Comparison of ENCODE assay signal across 10 mouse cellular contexts in the genomic region with DNA sequence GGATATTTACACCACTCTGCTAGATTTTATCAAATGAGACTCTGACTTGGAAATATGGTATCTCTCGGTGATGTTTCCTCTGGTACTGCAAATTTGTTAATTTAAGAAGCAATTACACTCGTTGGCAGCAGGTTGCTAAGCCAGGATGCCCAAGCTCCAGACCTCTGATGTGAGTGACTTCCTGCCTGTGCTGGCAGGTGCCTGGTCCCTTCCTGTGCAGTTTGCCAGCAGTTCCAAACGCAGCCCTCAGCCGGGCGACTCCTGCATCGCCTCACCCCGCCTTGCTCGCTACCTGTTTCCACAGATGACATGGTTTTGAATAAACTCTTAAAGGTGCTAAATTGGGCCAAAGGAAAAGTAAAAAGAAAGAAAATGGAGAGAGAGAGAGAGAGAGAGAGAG. TPM values are rescaled to one million over a fixed set of nuclear protein-coding genes. Genes with fewer than 3 reads are reported as not detected.
DNase-seq lines count a peak whose midpoint lies in the region; ATAC-seq and TF ChIP-seq lines count a peak whose summit lies in the region.
"Had no signal": no experiment of that assay in that cellular context is flagged by ENCODE, and none has a peak within 500 bp of the region (broad histone marks: within the 10 kb centered on the region; RNA-seq: fewer than 3 reads in every experiment).

No protein-coding gene starts in this region.

- H3K4me3 ChIP-seq in forebrain, embryonic 14.5 days (ENCODE audit: low read depth, low read length) = no peak overlapping the region
- no peak overlapping the region for H3K4me3 ChIP-seq in forebrain, embryonic 10.5 days
- H3K4me3 ChIP-seq in thymus, adult 2 months (ENCODE audit: control insufficient read depth, insufficient read depth, low read length) = no peak overlapping the region
- H3K4me3 ChIP-seq in hindbrain, postnatal 0 days (ENCODE audit: low read length) = peak overlapping the region; percentile 49
- H3K4me3 ChIP-seq in kidney, adult 2 months (ENCODE audit: insufficient read depth, low read depth, low read length) = no peak overlapping the region

- peak overlapping the region; percentile 21; the same call in 1 of the 2 replicates for H3K9ac ChIP-seq in forebrain, embryonic 14.5 days (ENCODE audit: low read length)
- peak overlapping the region; percentile 53 for H3K9ac ChIP-seq in hindbrain, postnatal 0 days (replicated peaks; ENCODE audit: low read length)
- H3K9ac ChIP-seq: lung, embryonic 15.5 days had no signal

- H3K36me3 ChIP-seq in forebrain, embryonic 14.5 days (ENCODE audit: control insufficient read depth, insufficient read depth, low read length) = no peaks in the 10 kb centered on the region
- H3K36me3 ChIP-seq in forebrain, embryonic 10.5 days (replicated peaks) = no peaks in the 10 kb centered on the region
- H3K36me3 ChIP-seq in thymus, adult 2 months (ENCODE audit: control insufficient read depth, insufficient read depth, low read length) = no peaks in the 10 kb centered on the region
- H3K36me3 ChIP-seq in hindbrain, postnatal 0 days (ENCODE audit: insufficient read depth, low read length) = no peaks in the 10 kb centered on the region
- H3K36me3 ChIP-seq in kidney, adult 2 months (ENCODE audit: control insufficient read depth, insufficient read depth, low read length) = no peaks in the 10 kb centered on the region
- H3K36me3 ChIP-seq: lung, embryonic 15.5 days had no signal

- peak overlapping the region; percentile 54 for H3K4me2 ChIP-seq in forebrain, embryonic 14.5 days (ENCODE audit: low read length)
- H3K4me2 ChIP-seq in hindbrain, postnatal 0 days (ENCODE audit: low read depth, low read length) = peak overlapping the region; percentile 55

- H3K9me3 ChIP-seq in forebrain, embryonic 14.5 days (replicated peaks; ENCODE audit: control insufficient read depth, low read length) = no peaks in the 10 kb centered on the region
- H3K9me3 ChIP-seq in forebrain, embryonic 10.5 days = no peaks in the 10 kb centered on the region
- no peaks in the 10 kb centered on the region for H3K9me3 ChIP-seq in hindbrain, postnatal 0 days (ENCODE audit: low read length)
- H3K9me3 ChIP-seq: lung, embryonic 15.5 days had no signal

- no peak for TF ChIP-seq CTCF in thymus, adult 2 months (IDR thresholded peaks at IDR 0.05; ENCODE audit: borderline replicate concordance, control insufficient read depth, extremely low read depth, insufficient read depth, low read length, poor library complexity)
- TF ChIP-seq CTCF in hindbrain, postnatal 0 days (IDR thresholded peaks at IDR 0.05; ENCODE audit: low read depth) = no peak
- no peak for TF ChIP-seq CTCF in kidney, adult 2 months (conservative IDR thresholded peaks at IDR 0.05; ENCODE audit: insufficient read depth, insufficient read length, low read depth, low read length)

- H3K27ac ChIP-seq in forebrain, embryonic 14.5 days (ENCODE audit: low read depth, low read length) = no peak overlapping the region
- no peak overlapping the region for H3K27ac ChIP-seq in forebrain, embryonic 10.5 days
- H3K27ac ChIP-seq in thymus, adult 2 months (ENCODE audit: control insufficient read depth, insufficient read depth, low read length) = no peak overlapping the region
- peak overlapping the region; percentile 86; the same call in 1 of the 2 replicates for H3K27ac ChIP-seq in hindbrain, postnatal 0 days
- H3K27ac ChIP-seq in kidney, adult 2 months (ENCODE audit: insufficient read depth, low read depth, low read length) = no peak overlapping the region
- H3K27ac ChIP-seq: kidney, postnatal 0 days; lung, embryonic 15.5 days had no signal

- no peak for TF ChIP-seq POLR2A in thymus, adult 2 months (IDR thresholded peaks at IDR 0.05; ENCODE audit: control insufficient read depth, extremely low read depth, insufficient read depth, low read length, poor library complexity)
- TF ChIP-seq POLR2A in kidney, adult 2 months (IDR thresholded peaks at IDR 0.05; ENCODE audit: low read depth, low read length) = no peak

- no peak for ATAC-seq in forebrain, embryonic 14.5 days
- ATAC-seq in hindbrain, postnatal 0 days = peak; percentile 39; the same call in 1 of the 2 replicates

- peaks cover 4% of the 10 kb centered on the region; the same call in 1 of the 2 replicates for H3K4me1 ChIP-seq in forebrain, embryonic 14.5 days (ENCODE audit: control insufficient read depth, insufficient read depth, low read length)
- peaks cover 45% of the 10 kb centered on the region for H3K4me1 ChIP-seq in forebrain, embryonic 10.5 days
- H3K4me1 ChIP-seq in thymus, adult 2 months (replicated peaks; ENCODE audit: control insufficient read depth, insufficient read depth, low read length) = 0 out of 2 replicates have a peak, but pooled peaks cover 2% of the 10 kb centered on the region
- H3K4me1 ChIP-seq in hindbrain, postnatal 0 days (ENCODE audit: insufficient read depth, low read length) = no peaks in the 10 kb centered on the region
- H3K4me1 ChIP-seq in kidney, adult 2 months (ENCODE audit: control insufficient read depth, insufficient read depth, low read length) = no peaks in the 10 kb centered on the region
- H3K4me1 ChIP-seq: lung, embryonic 15.5 days had no signal

- DNase-seq in forebrain, embryonic 14.5 days (ENCODE audit: low spot score) = no peak
- DNase-seq in forebrain, embryonic 10.5 days (ENCODE audit: extremely low spot score, low spot score) = no peak
- peak; percentile 9 for DNase-seq in thymus, postnatal 14 days
- no peak for DNase-seq in thymus, adult 2 months
- DNase-seq in hindbrain, postnatal 0 days (ENCODE audit: low spot score) = peak; percentile 32
- DNase-seq in kidney, adult 2 months = no peak
- no peak for DNase-seq in embryo, embryonic 11 days
- no peak for DNase-seq in retina, embryonic 14.5 days (ENCODE audit: low spot score)

- no peaks in the 10 kb centered on the region for H3K27me3 ChIP-seq in forebrain, embryonic 14.5 days (replicated peaks; ENCODE audit: control insufficient read depth, insufficient read depth, low read length)
- no peaks in the 10 kb centered on the region for H3K27me3 ChIP-seq in forebrain, embryonic 10.5 days (ENCODE audit: poor library complexity, severe bottlenecking)
- no peaks in the 10 kb centered on the region for H3K27me3 ChIP-seq in thymus, adult 2 months (ENCODE audit: control insufficient read depth, insufficient read depth, low read length)
- H3K27me3 ChIP-seq in hindbrain, postnatal 0 days (ENCODE audit: insufficient read depth, low read length) = no peaks in the 10 kb centered on the region
- H3K27me3 ChIP-seq in kidney, adult 2 months (replicated peaks; ENCODE audit: control insufficient read depth, insufficient read depth, low read length) = no peaks in the 10 kb centered on the region
- H3K27me3 ChIP-seq: lung, embryonic 15.5 days had no signal

- WGBS in forebrain, embryonic 14.5 days = 78% methylated on average over 8 of the region's 8 CpGs
- WGBS in forebrain, embryonic 10.5 days = 86% methylated on average over 8 of the region's 8 CpGs
- WGBS in thymus, adult 2 months = 18% methylated on average over 8 of the region's 8 CpGs
- WGBS in hindbrain, postnatal 0 days = 56% methylated on average over 8 of the region's 8 CpGs
- 52% methylated on average over 8 of the region's 8 CpGs for WGBS in kidney, adult 2 months

RNA-seq across cellular contexts. Expression of a gene that starts 49.0 kb away (rescaled TPM):
- polyA plus RNA-seq in forebrain, embryonic 14.5 days (2014; fragmentation: Nextera tagmentation; extraction: Ambion mirVana) = 20.6 and 28.6 TPM in 2 replicates
- 2.2 and 2.7 TPM in 2 replicates for polyA plus RNA-seq in forebrain, embryonic 10.5 days (2016; fragmentation: Nextera tagmentation; extraction: Ambion mirVana)
- polyA plus RNA-seq in thymus, adult 2 months (2012; rRNA removed) = 0.08 TPM in 2 replicates
- total RNA-seq in hindbrain, postnatal 0 days (2014; rRNA removed) = 83.0 and 85.7 TPM in 2 replicates
- polyA plus RNA-seq in hindbrain, postnatal 0 days (2015; fragmentation: Nextera tagmentation; extraction: Ambion mirVana) = 56.7 and 59.6 TPM in 2 replicates
- 0.06 and 0.10 TPM in 2 replicates for polyA plus RNA-seq in kidney, adult 2 months (2012; rRNA removed)

Comparison
In these comparisons a context has a peak if more than half of its experiments do, and no peak if none do; other contexts are left out.
1. DNase-seq: peak in thymus, postnatal 14 days (single experiment) and hindbrain, postnatal 0 days (single experiment); none in forebrain, embryonic 14.5 days (single experiment), forebrain, embryonic 10.5 days (single experiment), thymus, adult 2 months (single experiment), kidney, adult 2 months (single experiment), embryo, embryonic 11 days (single experiment) and retina, embryonic 14.5 days (single experiment).